In genomic region chrX:41578797-41579196, GRCm38 (mm10) we compare ENCODE assay signal across 20 mouse cellular contexts.
DNase-seq lines count a peak whose midpoint lies in the region; ATAC-seq and TF ChIP-seq lines count a peak whose summit lies in the region.
"Had no signal": no experiment of that assay in that cellular context is flagged by ENCODE, and none has a peak within 500 bp of the region (broad histone marks: within the 10 kb centered on the region; RNA-seq: fewer than 3 reads in every experiment).

No protein-coding gene starts in this region.

- no peak overlapping the region for H3K9ac ChIP-seq in kidney, postnatal 0 days (ENCODE audit: low read depth, low read length)
- H3K9ac ChIP-seq in kidney, embryonic 16.5 days (replicated peaks; ENCODE audit: low read length), result no peak overlapping the region
- H3K9ac ChIP-seq in midbrain, embryonic 14.5 days (replicated peaks; ENCODE audit: low read length), result no peak overlapping the region
- H3K9ac ChIP-seq in midbrain, embryonic 11.5 days (ENCODE audit: low read length), result no peak overlapping the region
- H3K9ac ChIP-seq: heart, embryonic 13.5 days; hindbrain, embryonic 12.5 days; kidney, embryonic 15.5 days; limb, embryonic 12.5 days; liver, embryonic 12.5 days; lung, embryonic 15.5 days had no signal

- H3K4me1 ChIP-seq in kidney, postnatal 0 days (replicated peaks; ENCODE audit: insufficient read depth, low read length), result no peaks in the 10 kb centered on the region
- no peaks in the 10 kb centered on the region for H3K4me1 ChIP-seq in kidney, embryonic 16.5 days (ENCODE audit: insufficient read depth, low read length)
- no peaks in the 10 kb centered on the region for H3K4me1 ChIP-seq in midbrain, embryonic 14.5 days (ENCODE audit: control insufficient read depth, insufficient read depth, low read length)
- H3K4me1 ChIP-seq in midbrain, embryonic 11.5 days (ENCODE audit: control insufficient read depth, insufficient read depth, low read length), result no peaks in the 10 kb centered on the region
- H3K4me1 ChIP-seq: heart, embryonic 13.5 days; hindbrain, embryonic 12.5 days; kidney, embryonic 15.5 days; limb, embryonic 12.5 days; liver, embryonic 12.5 days; lung, embryonic 15.5 days had no signal

- intact Hi-C loops in left cerebral cortex, adult 2 months (cut with DNase I), result no loop called here

- WGBS in kidney, postnatal 0 days, result 63% methylated on average over 5 of the region's 5 CpGs
- 53% methylated on average over 5 of the region's 5 CpGs for WGBS in kidney, embryonic 16.5 days
- WGBS in midbrain, embryonic 14.5 days, result 78% methylated on average over 5 of the region's 5 CpGs
- 77% methylated on average over 5 of the region's 5 CpGs for WGBS in midbrain, embryonic 11.5 days

- no peak overlapping the region for H3K4me2 ChIP-seq in kidney, postnatal 0 days (ENCODE audit: low read length)
- H3K4me2 ChIP-seq in kidney, embryonic 16.5 days (replicated peaks; ENCODE audit: low read depth, low read length), result no peak overlapping the region
- H3K4me2 ChIP-seq in midbrain, embryonic 14.5 days (ENCODE audit: low read length), result no peak overlapping the region
- no peak overlapping the region for H3K4me2 ChIP-seq in midbrain, embryonic 11.5 days
- H3K4me2 ChIP-seq: heart, embryonic 13.5 days; hindbrain, embryonic 12.5 days; kidney, embryonic 15.5 days; limb, embryonic 12.5 days; liver, embryonic 12.5 days; lung, embryonic 15.5 days had no signal

- no peak overlapping the region for H3K4me3 ChIP-seq in kidney, postnatal 0 days (replicated peaks; ENCODE audit: low read depth, low read length)
- H3K4me3 ChIP-seq in kidney, embryonic 16.5 days (ENCODE audit: low read length), result no peak overlapping the region
- no peak overlapping the region for H3K4me3 ChIP-seq in midbrain, embryonic 14.5 days (replicated peaks; ENCODE audit: low read depth, low read length)
- no peak overlapping the region for H3K4me3 ChIP-seq in midbrain, embryonic 11.5 days (ENCODE audit: low read depth, low read length)
- H3K4me3 ChIP-seq in left cerebral cortex, adult 2 months, result no peak overlapping the region
- H3K4me3 ChIP-seq: heart, embryonic 13.5 days; hindbrain, embryonic 12.5 days; kidney, embryonic 15.5 days; limb, embryonic 12.5 days; liver, embryonic 12.5 days; lung, embryonic 15.5 days; myocyte had no signal

- no peaks in the 10 kb centered on the region for H3K27me3 ChIP-seq in kidney, postnatal 0 days (ENCODE audit: insufficient read depth, low read length)
- H3K27me3 ChIP-seq in kidney, embryonic 16.5 days (ENCODE audit: insufficient read depth, low read length), result no peaks in the 10 kb centered on the region
- no peaks in the 10 kb centered on the region for H3K27me3 ChIP-seq in midbrain, embryonic 14.5 days (ENCODE audit: control insufficient read depth, insufficient read depth, low read length)
- H3K27me3 ChIP-seq in midbrain, embryonic 11.5 days (ENCODE audit: control insufficient read depth, insufficient read depth, low read length), result no peaks in the 10 kb centered on the region
- H3K27me3 ChIP-seq: heart, embryonic 13.5 days; hindbrain, embryonic 12.5 days; kidney, embryonic 15.5 days; limb, embryonic 12.5 days; liver, embryonic 12.5 days; lung, embryonic 15.5 days had no signal

- H3K36me3 ChIP-seq in kidney, postnatal 0 days (ENCODE audit: insufficient read depth, low read length), result no peaks in the 10 kb centered on the region
- H3K36me3 ChIP-seq in kidney, embryonic 16.5 days (ENCODE audit: insufficient read depth, low read length), result no peaks in the 10 kb centered on the region
- no peaks in the 10 kb centered on the region for H3K36me3 ChIP-seq in midbrain, embryonic 14.5 days (ENCODE audit: control insufficient read depth, insufficient read depth, low read length)
- no peaks in the 10 kb centered on the region for H3K36me3 ChIP-seq in midbrain, embryonic 11.5 days (ENCODE audit: control insufficient read depth, insufficient read depth, low read length)
- H3K36me3 ChIP-seq: heart, embryonic 13.5 days; hindbrain, embryonic 12.5 days; kidney, embryonic 15.5 days; limb, embryonic 12.5 days; liver, embryonic 12.5 days; lung, embryonic 15.5 days had no signal

- no peaks in the 10 kb centered on the region for H3K9me3 ChIP-seq in kidney, postnatal 0 days (replicated peaks; ENCODE audit: low read length)
- H3K9me3 ChIP-seq in kidney, embryonic 16.5 days (ENCODE audit: low read length), result no peaks in the 10 kb centered on the region
- no peaks in the 10 kb centered on the region for H3K9me3 ChIP-seq in midbrain, embryonic 14.5 days (ENCODE audit: control insufficient read depth, low read length)
- H3K9me3 ChIP-seq in midbrain, embryonic 11.5 days (ENCODE audit: control insufficient read depth, low read length), result no peaks in the 10 kb centered on the region
- H3K9me3 ChIP-seq: heart, embryonic 13.5 days; hindbrain, embryonic 12.5 days; kidney, embryonic 15.5 days; limb, embryonic 12.5 days; liver, embryonic 12.5 days; lung, embryonic 15.5 days had no signal

- no peak overlapping the region for H3K27ac ChIP-seq in kidney, postnatal 0 days
- H3K27ac ChIP-seq in kidney, embryonic 16.5 days (ENCODE audit: low read length), result no peak overlapping the region
- H3K27ac ChIP-seq in midbrain, embryonic 14.5 days (replicated peaks; ENCODE audit: low read depth, low read length), result no peak overlapping the region
- H3K27ac ChIP-seq in midbrain, embryonic 11.5 days (ENCODE audit: low read depth, low read length), result no peak overlapping the region
- H3K27ac ChIP-seq in left cerebral cortex, adult 2 months, result no peak overlapping the region
- H3K27ac ChIP-seq: heart, embryonic 13.5 days; hindbrain, embryonic 12.5 days; kidney, embryonic 15.5 days; limb, embryonic 12.5 days; liver, embryonic 12.5 days; lung, embryonic 15.5 days had no signal

- no peak for TF ChIP-seq CTCF in kidney, postnatal 0 days (IDR thresholded peaks at IDR 0.05; ENCODE audit: low read depth)
- TF ChIP-seq CTCF in left cerebral cortex, adult 2 months (IDR thresholded peaks at IDR 0.05), result no peak

- peak; percentile 13 for DNase-seq in kidney, postnatal 0 days (ENCODE audit: low spot score)
- peak; percentile 2 for DNase-seq in midbrain, embryonic 14.5 days
- DNase-seq in midbrain, embryonic 11.5 days (ENCODE audit: low spot score, missing footprints), result no peak
- no peak for DNase-seq in left cerebral cortex, adult 2 months (ENCODE audit: extremely low spot score in 1 of 2, low spot score in 2 of 2)
- no peak for DNase-seq in neural tube, embryonic 10.5 days (ENCODE audit: extremely low spot score, low spot score)
- DNase-seq: cerebellum, adult 9-10 months; gastrocnemius, postnatal 25 days; heart, adult 18-20 months; heart, postnatal 14 days had no signal

- no peak for ATAC-seq in kidney, postnatal 0 days (replicated peaks; ENCODE audit: low FRiP score, low read depth)
- no peak for ATAC-seq in kidney, embryonic 16.5 days (ENCODE audit: low FRiP score, low TSS enrichment)
- no peak for ATAC-seq in midbrain, embryonic 14.5 days (ENCODE audit: low FRiP score, low TSS enrichment)
- ATAC-seq in midbrain, embryonic 11.5 days (ENCODE audit: low FRiP score), result no peak
- ATAC-seq in common myeloid progenitor, adult 5-6 weeks (replicated peaks; ENCODE audit: low read depth, poor library complexity, severe bottlenecking), result peak; percentile 63; the same call in 1 of the 2 replicates
- ATAC-seq: intestine, postnatal 0 days; liver, embryonic 12.5 days; midbrain, embryonic 16.5 days had no signal

Comparison
In these comparisons a context has a peak if more than half of its experiments do, and no peak if none do; other contexts are left out.
1. DNase-seq: peak in kidney, postnatal 0 days (single experiment) and midbrain, embryonic 14.5 days (single experiment); none in midbrain, embryonic 11.5 days (single experiment), left cerebral cortex, adult 2 months (0 of 2) and neural tube, embryonic 10.5 days (single experiment).